Mouse (Mus musculus) common myeloid progenitor, adult 5-6 weeks (primary cell): ENCODE measurements at regions not wholly inside any gene's neighbourhood (a gene's known extent, or its start where the extent isn't known, plus 50 kb on each side); places are given as distances from the start of the nearest gene placed in this dataset.
"Not testable (repeated sequence)": the region's sequence is repeated elsewhere in the genome, so short reads cannot be mapped to it uniquely, and the experiment has no call there.

Source experiments
- ATAC-seq: replicated peaks from 2 replicates; pipeline ENCODE4 v1.8.0; 2016; ENCODE audit warnings: low read depth, mild to moderate bottlenecking, moderate TSS enrichment, inconsistent platforms; ENCODE audit not compliant: poor library complexity, severe bottlenecking

DNA sequence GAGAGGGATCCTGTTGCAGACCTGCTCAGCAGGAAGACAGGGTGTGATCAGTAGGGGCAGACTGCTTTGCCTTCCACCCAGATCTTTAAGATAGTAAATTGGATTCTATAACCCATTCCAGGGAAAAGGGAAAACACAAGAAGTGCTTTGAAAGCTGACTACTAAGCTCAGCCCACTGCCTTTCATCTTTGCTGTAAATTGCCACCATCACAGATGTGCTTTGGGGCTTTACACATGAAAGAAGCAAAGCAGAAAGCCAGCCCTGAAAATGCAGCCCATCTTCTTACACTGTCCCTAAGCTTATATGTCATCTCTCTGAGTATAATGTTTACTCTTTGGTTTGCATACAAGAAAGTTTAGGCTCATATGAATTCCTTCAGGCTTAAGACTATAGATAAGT lies 283.6 kb downstream of the Tm4sf1 start:
- no peak for ATAC-seq

GRCm38 (mm10) chr3:56981305-56981660 lies 320.5 kb downstream of the Tm4sf1 start:
- no peak for ATAC-seq

DNA sequence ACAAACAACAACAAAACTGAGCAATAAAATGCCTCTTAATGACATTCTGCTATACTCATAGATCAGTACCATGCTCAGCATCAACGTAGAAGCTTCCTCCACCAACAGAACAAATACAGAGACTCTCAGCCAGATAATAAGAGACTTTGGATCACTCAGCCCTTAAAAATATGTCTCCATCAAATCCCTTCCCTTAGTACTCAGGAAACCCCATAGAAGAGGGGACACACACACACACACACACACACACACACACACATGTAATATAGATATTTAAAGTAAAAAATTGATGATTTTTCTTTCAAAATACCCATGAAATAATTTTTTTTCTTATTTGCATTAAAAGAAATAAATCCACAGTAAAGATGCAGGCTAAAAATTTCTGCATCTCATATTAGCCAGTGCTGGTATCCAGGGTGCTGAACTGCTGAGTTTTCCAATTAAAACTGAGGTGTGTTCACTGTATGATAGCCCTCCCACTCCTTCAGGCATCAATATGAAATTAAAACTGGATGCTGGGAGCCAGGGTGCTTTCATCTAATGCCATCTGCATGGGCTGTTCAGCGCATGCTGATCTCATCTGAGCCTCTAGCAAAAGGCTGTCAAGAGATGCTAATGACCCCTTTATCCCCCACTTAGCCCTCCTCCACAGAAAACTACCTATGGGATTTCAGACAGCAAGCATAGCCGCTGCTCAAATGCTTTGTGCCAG lies 321.0 kb downstream of the Tm4sf1 start:
- no peak for ATAC-seq

DNA sequence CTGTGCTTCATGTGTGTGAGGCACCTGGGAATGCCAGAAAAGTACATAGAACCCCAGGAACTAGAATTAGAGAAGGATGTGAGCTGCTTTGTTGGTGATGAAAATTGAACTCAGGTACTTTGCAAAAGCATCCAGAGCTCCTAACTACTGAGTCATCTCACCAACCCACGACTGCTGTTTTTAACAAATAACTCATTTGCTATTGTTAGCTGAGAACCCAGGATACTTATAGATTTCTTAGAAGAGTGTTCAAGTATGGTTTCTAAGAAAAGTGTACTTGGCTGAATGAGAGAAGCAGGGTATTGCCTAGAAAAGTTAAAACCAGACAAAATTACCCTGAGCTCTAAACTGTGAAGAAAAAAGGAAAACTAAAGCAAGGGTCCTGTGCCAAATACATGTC lies 335.8 kb downstream of the Tm4sf1 start:
- ATAC-seq, result no peak

DNA sequence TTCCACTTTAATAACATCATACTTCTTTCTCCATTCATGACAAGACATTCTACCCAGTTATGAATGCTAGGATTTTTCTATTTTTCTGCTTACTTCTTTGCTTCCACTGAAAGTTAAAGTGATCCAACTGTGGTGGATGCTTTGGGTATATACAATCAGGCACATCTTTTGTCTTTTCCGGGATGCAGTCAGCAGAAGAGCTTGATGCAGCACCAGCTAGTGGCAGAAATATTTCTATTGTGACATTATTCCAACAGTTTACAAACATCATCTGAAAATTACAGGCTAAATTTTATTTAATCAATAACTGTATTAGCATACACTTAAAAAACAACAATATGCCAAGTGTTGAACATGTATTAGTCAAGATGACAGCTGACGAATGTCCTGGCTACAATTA lies 336.3 kb downstream of the Tm4sf1 start:
- no peak for ATAC-seq

GRCm38 (mm10) chr3:56964156-56964555 lies 337.6 kb downstream of the Tm4sf1 start:
- no peak for ATAC-seq

GRCm38 (mm10) chr3:56963251-56963650 lies 338.5 kb downstream of the Tm4sf1 start:
- ATAC-seq, result no peak

DNA sequence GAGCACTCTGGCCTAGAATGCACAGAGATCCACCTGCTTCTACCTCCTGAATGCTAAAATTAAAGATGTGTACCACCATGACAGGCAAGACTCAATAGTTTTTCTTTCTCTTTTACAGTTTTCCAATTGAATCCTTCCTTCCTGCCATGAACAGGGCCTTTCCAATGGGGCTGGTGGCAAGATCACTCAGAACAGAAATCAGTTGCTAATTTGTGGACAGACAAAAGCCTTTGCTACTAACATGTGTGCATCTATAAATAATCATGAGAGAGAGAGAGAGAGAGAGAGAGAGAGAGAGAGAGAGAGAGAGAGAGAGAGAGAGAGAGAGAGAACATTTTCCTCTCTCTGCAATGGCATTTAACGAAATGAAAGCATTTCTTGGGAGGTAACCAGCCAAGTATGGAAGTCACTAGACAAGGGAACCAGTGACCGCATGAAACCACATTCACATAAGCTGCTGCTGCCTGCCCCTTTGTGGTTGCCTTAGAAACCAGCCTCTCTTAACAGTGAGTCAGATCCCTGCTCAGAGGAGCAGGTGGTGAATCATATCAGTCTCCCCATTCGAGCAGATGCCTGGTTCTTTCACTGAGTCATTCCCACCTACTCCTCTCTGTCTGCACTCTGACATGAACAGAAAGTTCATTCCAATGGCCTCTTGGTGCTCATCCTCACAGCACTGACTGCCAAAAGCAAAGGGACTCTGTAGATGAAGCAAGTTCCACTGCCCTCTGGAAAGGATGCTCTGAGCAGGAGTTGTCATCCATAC lies 339.4 kb downstream of the Tm4sf1 start:
- no peak for ATAC-seq

GRCm38 (mm10) chr3:56956978-56957377 lies 344.8 kb downstream of the Tm4sf1 start:
- ATAC-seq, result no peak

- no peak for ATAC-seq
These were observed 346.0 kb downstream of the Tm4sf1 start for GRCm38 (mm10) chr3:56955799-56956121.

DNA sequence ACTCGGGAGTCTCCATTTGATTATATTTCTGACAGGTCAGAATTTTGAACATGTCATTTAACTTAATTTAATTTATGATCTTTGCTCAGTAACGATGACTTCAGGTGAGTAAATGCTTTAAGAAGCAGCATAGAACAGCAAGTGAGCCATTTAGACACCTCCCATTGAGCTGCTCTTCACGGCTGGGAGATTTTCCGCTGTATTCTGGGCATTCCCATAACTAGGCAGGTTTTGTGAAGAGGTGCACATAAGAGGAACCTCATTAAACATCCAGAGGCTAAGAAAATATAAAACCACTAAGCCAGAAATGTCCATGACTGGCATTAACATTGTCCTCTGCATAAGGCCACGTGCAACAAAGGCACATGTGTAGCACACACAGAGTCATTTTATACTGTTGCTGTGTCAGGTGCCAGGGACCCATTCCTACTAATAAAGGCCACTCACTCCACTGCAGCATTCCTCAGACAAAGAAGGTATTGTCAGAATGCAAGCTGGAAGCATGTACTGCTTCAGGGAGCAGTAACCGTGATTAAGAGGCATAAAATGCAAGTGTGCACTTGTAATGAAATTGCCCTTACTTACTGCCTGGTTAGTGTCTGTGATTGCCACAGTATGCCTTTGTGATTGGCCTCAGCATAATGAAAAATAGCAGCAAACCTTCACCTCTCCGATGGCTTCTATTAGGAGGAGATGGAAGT lies 346.5 kb downstream of the Tm4sf1 start:
- ATAC-seq, result no peak

GRCm38 (mm10) chr3:56942557-56942956 lies 359.2 kb downstream of the Tm4sf1 start:
- ATAC-seq, result not testable (repeated sequence)

GRCm38 (mm10) chr3:56928940-56929339 lies 372.8 kb downstream of the Tm4sf1 start:
- ATAC-seq, result not testable (repeated sequence)

DNA sequence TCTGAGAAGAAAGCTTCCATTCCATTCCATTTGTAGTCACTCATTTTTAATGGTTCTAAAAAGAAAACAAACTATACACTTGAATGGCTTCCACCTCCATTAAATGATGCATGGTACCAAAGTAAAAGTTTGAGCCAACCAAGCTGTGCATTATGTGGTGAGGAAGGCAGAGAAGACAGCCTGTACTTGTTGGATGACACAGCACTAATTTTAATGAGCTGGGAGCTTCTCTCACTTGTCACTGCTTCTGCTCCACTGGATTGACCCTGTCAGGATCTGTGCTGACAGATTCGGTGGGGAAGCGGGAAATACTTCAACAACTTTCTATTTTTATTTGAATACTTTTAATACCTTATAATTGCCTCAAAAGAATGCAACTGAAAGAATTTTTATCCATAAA lies 403.3 kb downstream of the Tm4sf1 start:
- ATAC-seq, result no peak

DNA sequence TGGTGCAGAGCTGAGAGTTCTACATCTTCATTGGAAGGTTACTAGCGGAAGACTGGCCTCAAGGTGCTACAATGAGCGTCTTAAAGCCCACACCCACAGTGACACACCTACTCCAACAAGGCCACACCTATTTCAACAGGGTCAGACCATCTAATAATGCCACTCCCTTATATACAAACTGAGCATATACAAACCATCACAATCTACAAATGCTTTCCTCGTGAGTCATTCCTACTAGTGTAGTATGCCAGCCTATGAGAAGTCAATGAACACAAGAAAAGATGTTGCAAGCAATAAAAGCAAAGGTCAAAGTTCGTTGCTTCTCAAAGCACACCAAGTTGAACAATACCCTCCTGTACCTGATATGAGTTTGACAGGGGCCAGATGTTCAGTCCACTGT lies 424.7 kb downstream of the Tm4sf1 start:
- ATAC-seq, result no peak

DNA sequence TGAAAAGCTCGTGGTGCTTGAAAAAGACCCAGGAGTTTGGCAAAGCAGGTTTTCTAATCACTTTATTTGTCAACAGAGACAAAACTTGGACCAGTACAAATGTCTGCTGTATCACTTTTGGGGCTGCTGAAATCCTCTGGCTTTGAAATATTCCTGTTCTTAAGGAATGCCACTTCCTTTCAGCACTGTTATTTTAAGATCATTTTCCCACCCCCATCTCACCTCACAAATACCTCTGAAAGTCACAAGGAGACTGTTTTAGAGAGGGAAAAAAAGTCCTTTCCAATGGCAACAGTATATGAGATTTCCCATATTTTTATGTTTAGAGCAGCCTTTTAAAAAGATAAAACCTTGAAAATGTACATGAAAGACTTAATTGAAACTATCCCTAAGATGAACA lies 438.2 kb downstream of the Tm4sf1 start:
- no peak for ATAC-seq

- no peak for ATAC-seq
These were observed 441.9 kb downstream of the Tm4sf1 start for GRCm38 (mm10) chr3:56859841-56860240.

DNA sequence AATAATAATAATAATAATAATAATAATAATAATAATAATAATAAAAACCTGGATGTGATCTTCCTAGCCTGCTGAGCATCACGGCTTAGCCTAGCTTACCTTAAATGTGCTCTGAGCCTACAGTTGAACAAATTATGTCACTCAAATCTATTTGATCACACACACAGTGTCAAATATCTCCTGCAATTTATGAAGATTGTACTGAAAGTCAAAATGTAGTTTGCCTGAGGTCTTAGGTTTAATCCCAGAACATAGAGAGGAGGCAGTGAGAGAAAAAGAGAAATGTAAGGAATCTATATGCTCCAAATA lies 456.4 kb downstream of the Tm4sf1 start:
- ATAC-seq, result no peak

GRCm38 (mm10) chr3:56844681-56845461 lies 456.9 kb downstream of the Tm4sf1 start:
- ATAC-seq, result no peak

DNA sequence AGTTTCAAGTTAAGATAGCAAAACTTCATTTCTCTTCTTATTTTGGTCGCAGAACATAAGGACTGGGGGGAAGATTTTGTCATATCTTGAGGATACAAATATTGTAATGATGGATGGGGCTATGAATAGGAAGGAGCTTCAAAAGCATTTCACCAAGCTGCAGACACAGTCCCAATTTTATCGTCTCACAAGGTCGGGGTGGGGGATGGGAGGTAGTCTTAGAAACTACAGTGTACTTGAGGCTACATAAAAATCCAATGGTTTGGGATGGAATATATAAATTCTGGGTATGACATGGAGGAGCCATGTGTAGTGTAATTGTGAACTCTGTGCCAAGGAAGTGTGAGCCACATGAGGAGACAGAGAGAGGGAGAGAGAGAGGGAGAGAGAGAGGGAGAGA lies 464.6 kb downstream of the Tm4sf1 start:
- no peak for ATAC-seq
